Mouse (Mus musculus) MEL (cell line): Measurements from ENCODE around the gene Tufm.
"Not testable (repeated sequence)": the region's sequence is repeated elsewhere in the genome, so short reads cannot be mapped to it uniquely, and the experiment has no call there.

ENCODE experiments used
- MAFK ChIP-seq: IDR thresholded peaks from 2 replicates; pipeline ENCODE4 v1.6.1; 2011; ENCODE audit warnings: low read depth, mild to moderate bottlenecking, low read length, improper control_type of control experiment, borderline replicate concordance
- MYC ChIP-seq: IDR thresholded peaks from 2 replicates; pipeline ENCODE4 v1.6.1; 2011; ENCODE audit warnings: low read depth, mild to moderate bottlenecking, low read length, improper control_type of control experiment, moderate library complexity

GRCm38 (mm10) chr7:126487617-126488385 lies 640 bp downstream of the Tufm start:
- not testable (repeated sequence) for TF ChIP-seq MAFK, MYC
